Mouse (Mus musculus) urinary bladder, postnatal 14 days (tissue): Measurements from ENCODE around the gene Olfr656.

ENCODE experiments used
- DNase-seq: peaks from one replicate; pipeline ENCODE4 v3.0.0; 2021; ENCODE audit warnings: low spot score

Gene Olfr656

GRCm38 (mm10) chr7:104613655-104614054 is at the start of gene Olfr656:
Gene Olfr656, plus strand, starts transcription at chr7:104613955.
- DNase-seq: no peak

DNA sequence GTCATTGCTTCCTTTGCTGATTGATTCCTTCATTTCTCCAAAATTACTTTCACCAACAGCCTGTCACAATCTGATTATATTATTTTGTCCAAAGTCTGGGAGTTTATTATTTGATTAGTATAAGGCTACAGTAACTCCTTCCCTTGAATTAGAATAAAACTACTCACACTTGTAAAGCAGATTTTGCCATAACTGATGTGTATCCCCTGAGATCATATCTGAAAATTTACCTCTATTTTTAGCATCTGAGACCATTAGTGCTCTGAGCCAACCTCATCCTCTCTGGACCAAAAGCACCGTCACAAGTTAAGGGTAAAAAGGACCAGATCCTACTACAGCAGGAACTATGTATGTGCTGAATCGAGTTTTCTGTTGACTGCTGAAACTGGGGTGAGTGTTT is 36.7 kb upstream of the Olfr656 start, which contains the start of gene Olfr653:
Gene Olfr653 (plus strand): TSS at position 301 of the 400 bp plus-strand sequence.
- no peak for DNase-seq

- DNase-seq: no peak
Observed at GRCm38 (mm10) chr7:104580846-104581245, 32.9 kb upstream of the Olfr656 start.

DNA sequence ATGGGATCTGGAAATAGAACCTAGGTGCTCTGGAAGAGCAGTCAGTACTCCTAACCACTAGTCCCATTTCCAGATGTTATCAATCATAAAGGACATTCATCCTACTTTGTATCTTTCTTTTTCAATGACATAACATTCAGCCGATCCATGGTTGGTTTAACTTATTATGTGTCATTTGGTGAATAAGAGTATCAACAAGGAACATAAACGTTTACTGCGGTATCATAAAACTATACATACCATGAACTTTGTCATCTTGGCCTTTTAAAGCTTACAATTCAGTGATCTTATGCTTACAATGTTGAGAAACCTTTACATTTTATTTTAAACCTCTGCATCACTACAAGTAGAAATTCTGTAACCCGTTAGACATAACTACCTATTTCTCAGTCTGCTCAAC is 32.3 kb upstream of the Olfr656 start:
- DNase-seq: no peak

DNA sequence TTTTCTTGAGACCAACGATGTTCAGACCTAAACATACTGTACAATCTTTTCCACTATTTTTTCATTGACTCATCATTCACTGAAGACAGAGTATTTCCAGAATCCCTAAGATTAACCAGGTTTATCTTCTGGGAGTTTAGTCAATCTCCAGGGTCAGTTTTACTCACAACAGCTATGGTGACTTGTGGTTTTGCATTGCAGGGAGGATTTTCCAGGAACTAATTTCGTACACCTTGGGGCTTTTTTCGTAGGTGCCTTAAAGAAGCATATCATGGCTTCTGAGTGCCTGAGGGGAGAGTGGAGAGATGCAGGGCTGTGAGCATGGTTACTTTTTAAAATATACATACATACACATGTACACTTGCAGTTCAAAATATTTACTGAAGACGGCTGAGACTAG is 27.0 kb upstream of the Olfr656 start, which contains the start of gene Olfr654:
Gene Olfr654 (plus strand): TSS at position 301 of the 400 bp plus-strand sequence.
- no peak for DNase-seq

- no peak for DNase-seq
Observed at GRCm38 (mm10) chr7:104588274-104588673, 25.5 kb upstream of the Olfr656 start.

DNA sequence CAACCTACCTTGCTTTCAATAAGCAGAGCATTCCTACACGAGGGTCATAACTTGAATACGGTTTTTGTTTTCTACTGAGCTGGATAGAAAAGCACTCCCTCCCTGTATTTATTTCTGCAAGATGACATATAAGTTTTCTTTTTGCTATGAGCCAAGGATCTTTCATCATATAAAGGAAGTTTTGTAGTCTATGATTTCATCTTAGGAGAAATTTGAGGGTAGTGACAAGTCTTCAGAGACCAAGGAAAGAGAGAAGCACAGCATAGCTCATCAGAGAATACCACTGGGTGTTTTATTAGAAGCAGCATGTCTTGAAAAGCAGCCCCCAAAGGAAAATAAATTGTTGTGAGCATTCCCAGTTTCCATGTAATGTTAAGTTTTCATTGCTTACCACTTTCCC is 12.1 kb upstream of the Olfr656 start, which contains the start of gene Olfr655:
Gene Olfr655 (minus strand): TSS at position 101 of the 400 bp plus-strand sequence.
- DNase-seq: no peak

- peak; percentile 12 for DNase-seq
Observed at GRCm38 (mm10) chr7:104603173-104603572, 10.6 kb upstream of the Olfr656 start.

GRCm38 (mm10) chr7:104604727-104605126 is 9.0 kb upstream of the Olfr656 start:
- DNase-seq: no peak

GRCm38 (mm10) chr7:104624494-104624893 is 10.7 kb downstream of the Olfr656 start, which contains the start of gene Olfr657:
Gene Olfr657, plus strand, starts transcription at chr7:104624794.
- no peak for DNase-seq

DNA sequence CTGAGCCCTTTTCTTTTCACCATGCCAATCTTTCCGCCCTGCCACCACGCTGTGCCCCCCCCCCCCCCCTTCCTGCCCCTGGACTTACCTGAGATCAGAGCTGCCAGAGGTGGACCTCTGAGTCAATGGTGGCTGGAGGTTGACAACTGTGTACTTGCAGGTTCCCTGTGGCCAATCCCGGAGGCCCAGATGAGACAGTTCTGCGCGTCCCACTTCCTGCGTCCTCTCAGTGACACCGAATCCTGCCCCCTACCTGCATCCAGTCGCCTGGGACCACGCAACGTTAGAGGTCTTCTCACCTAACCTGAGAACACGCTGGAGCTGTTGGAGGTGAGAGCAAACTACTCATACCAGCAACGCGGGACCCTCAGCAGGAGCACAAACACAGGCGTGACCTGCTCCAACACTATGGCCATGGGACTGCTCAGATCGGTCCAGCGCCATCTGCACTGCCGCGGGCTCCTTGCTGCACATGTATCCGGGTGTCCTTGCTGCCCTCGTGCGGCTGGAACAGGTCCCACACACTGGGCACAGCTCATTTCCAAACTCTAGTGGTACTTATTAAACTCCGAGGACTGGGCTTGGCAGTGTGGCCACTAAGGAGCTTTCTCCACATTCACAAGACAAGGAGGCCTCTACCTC is 33.2 kb downstream of the Olfr656 start, which contains the start of gene Olfr658:
Gene Olfr658 (minus strand): TSS at position 465 of the 642 bp plus-strand sequence.
- peak; percentile 21 for DNase-seq

- no peak for DNase-seq
Observed at GRCm38 (mm10) chr7:104666453-104666852, 52.7 kb downstream of the Olfr656 start, which contains the start of gene Olfr659. Gene Olfr659, plus strand, starts transcription at chr7:104666753.
